Mouse (Mus musculus) limb, embryonic 15.5 days (tissue): ENCODE measurements around the gene Cx3cr1. TPM values are rescaled to one million over a fixed set of nuclear protein-coding genes. Genes with fewer than 3 reads are reported as not detected.

ENCODE experiments used
- ATAC-seq: fragments of 200-750 bp; cut with Nextera tagmentation; 2 replicates; pipeline ENCODE4 v1.8.0; 2017; ENCODE audit warnings: low read depth, moderate TSS enrichment; ENCODE audit not compliant: insufficient number of reproducible peaks, low FRiP score, low TSS enrichment
- H3K27ac ChIP-seq: fragments of 300-500 bp; sonication (generic); 2 replicates; pipeline ENCODE4 v1.5.1; 2015; ENCODE audit warnings: moderate library complexity, mild to moderate bottlenecking, inconsistent platforms
- H3K27me3 ChIP-seq: fragments of 300-500 bp; sonication (generic); 2 replicates; pipeline ENCODE4 v1.6.1; 2015; ENCODE audit warnings: inconsistent platforms
- H3K36me3 ChIP-seq: fragments of 300-500 bp; sonication (generic); 2 replicates; pipeline ENCODE4 v1.6.1; 2015; ENCODE audit warnings: inconsistent platforms
- H3K4me1 ChIP-seq: fragments of 300-500 bp; sonication (generic); 2 replicates; pipeline ENCODE4 v1.6.1; 2015; ENCODE audit warnings: inconsistent platforms
- H3K4me2 ChIP-seq: fragments of 300-500 bp; sonication (generic); 2 replicates; pipeline ENCODE4 v1.6.1; 2015; ENCODE audit warnings: mild to moderate bottlenecking, inconsistent platforms
- H3K4me3 ChIP-seq: fragments of 300-500 bp; sonication (generic); 2 replicates; pipeline ENCODE4 v1.5.1; 2015; ENCODE audit warnings: mild to moderate bottlenecking, inconsistent platforms
- H3K9ac ChIP-seq: fragments of 300-500 bp; sonication (generic); 2 replicates; pipeline ENCODE4 v1.6.1; 2015; ENCODE audit warnings: inconsistent platforms
- H3K9me3 ChIP-seq: fragments of 300-500 bp; sonication (generic); 2 replicates; pipeline ENCODE4 v1.6.1; 2016; ENCODE audit warnings: inconsistent platforms
- WGBS: fragments of 180-500 bp; shearing (Covaris S2); methylation state at CpG from one replicate; pipeline ENCODE4 v1.1.7; 2015; 5-methylcytosine and 5-hydroxymethylcytosine counted together
- polyA plus RNA-seq: library from polyadenylated mRNA; unstranded; fragments of >200 nt; fragmentation: Nextera tagmentation; extraction: Ambion mirVana; gene quantifications from 2 replicates; pipeline ENCODE4 v1.2.1, GENCODE M21; 2015

Gene Cx3cr1
- polyA plus RNA-seq, 1 experiment from 2014 or later, result 16.0 TPM

DNA sequence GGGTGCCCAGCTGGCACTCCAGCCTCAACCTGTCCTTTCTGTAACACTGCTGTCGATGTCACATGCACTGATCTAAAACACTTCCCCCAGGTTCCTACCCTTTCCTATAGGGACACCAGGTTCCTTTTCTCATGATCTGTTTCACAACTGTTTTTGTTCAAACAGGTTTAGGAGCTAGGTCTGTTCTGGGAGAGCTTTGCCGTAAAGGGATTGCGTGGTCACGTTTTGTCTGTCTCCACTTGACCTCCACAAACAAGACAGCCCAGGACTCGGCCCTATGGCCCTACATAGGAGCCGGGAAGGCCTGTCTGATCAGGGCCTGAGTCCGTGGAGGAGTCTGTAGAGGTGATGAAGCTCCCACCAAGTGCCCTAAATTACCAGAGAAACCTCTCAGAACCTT is 99.9 kb downstream of the Cx3cr1 start:
- Histone ChIP-seq H3K9ac (no peak overlapping the region), H3K4me2 (no peak overlapping the region), H3K4me3 (no peak overlapping the region), H3K27ac (peak overlapping the region; percentile 77; the same call in 1 of the 2 replicates), H3K36me3 (peaks cover 27% of the 10 kb centered on the region), H3K27me3 (no peaks in the 10 kb centered on the region), H3K9me3 (no peaks in the 10 kb centered on the region), H3K4me1 (peaks cover 20% of the 10 kb centered on the region)
- ATAC-seq, result no peak
- WGBS, result 75% methylated on average over 7 of the region's 7 CpGs

DNA sequence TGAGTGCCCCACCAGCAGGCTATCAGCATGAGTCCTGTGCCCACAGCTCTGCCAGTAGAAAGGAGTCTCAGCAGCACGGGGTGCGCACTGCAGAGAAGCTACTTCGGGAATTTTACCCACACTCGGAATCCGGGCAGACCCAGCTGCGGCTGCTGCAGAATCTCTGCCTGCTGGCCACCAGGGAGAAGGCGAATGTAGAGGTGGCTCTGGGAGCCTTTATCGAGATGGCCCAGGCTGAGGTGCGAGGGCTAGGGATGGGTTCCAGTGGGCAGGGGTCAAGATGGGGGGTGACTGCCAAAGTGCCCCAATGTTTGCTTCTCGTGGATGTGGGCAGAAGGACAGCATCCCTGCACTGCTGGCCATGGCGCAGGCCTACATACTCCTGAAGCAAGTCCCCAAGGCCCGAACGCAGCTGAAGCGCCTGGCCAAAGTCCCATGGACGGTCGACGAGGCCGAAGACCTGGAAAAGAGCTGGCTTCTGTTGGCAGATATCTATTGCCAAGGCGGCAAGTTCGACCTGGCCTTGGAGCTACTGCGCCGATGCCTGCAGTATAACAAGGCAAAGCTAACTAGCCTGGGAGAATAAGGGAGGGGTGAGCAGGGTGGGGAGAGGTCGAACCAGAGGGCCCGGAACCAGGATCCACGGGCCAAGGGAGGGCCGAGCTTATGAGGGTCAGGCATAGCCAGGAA is 103.3 kb downstream of the Cx3cr1 start:
- Histone ChIP-seq H3K9me3 (no peaks in the 10 kb centered on the region), H3K9ac (no peak overlapping the region), H3K4me1 (peaks cover 31% of the 10 kb centered on the region), H3K4me3 (no peak overlapping the region), H3K27ac (no peak overlapping the region), H3K27me3 (no peaks in the 10 kb centered on the region), H3K4me2 (no peak overlapping the region), H3K36me3 (no peaks in the 10 kb centered on the region)
- no peak for ATAC-seq
- 88% methylated on average over 26 of the region's 26 CpGs for WGBS

DNA sequence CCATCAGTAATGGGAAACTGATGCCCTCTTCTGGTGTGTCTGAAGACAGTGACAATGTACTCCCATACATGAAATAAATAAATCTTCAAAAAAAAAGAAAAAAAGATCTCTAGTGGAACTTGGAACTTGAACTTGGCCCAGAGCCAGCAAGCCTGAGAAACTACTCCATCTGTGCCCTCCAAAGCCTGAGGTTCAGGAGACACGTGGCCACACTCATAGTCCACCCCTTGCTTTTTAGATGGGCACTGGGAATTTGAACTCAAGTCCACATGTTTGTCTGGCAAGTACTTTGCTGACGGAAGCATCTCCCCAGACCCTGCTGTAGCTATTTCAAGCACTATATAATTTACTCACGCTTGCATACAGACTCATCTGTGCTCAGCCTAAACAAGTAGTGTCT is 104.5 kb downstream of the Cx3cr1 start:
- no peaks in the 10 kb centered on the region for H3K9me3 ChIP-seq
- ATAC-seq, result no peak
- H3K36me3 ChIP-seq, result no peaks in the 10 kb centered on the region
- H3K9ac ChIP-seq, result no peak overlapping the region
- H3K4me3 ChIP-seq, result no peak overlapping the region
- H3K27ac ChIP-seq, result no peak overlapping the region
- H3K27me3 ChIP-seq, result no peaks in the 10 kb centered on the region
- H3K4me2 ChIP-seq, result no peak overlapping the region
- WGBS, result 62% methylated on average over 3 of the region's 3 CpGs
- peaks cover 19% of the 10 kb centered on the region for H3K4me1 ChIP-seq

DNA sequence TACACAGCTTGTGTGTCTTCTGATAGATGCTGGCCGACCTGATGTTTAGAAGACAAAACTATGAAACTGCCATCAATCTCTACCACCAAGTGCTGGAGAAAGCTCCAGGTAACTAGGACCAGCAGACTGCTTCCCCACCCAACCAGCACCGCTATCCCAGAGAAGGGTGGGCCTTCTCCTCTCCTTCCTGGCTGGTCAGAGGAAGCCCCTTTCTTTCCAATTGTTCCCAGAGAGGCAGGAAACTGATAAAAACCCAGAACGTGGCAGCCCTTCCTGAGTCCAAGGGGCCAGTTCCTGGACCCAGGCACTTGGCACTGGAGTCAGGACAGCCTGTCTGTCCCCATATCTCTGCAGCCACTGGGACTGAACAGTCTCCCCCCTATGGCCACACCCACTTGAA is 105.5 kb downstream of the Cx3cr1 start:
- WGBS, result 77% methylated on average over 3 of the region's 3 CpGs
- no peak for ATAC-seq
- Histone ChIP-seq H3K36me3 (no peaks in the 10 kb centered on the region), H3K9me3 (no peaks in the 10 kb centered on the region), H3K27ac (no peak overlapping the region), H3K9ac (no peak overlapping the region), H3K4me2 (no peak overlapping the region), H3K4me3 (no peak overlapping the region), H3K27me3 (no peaks in the 10 kb centered on the region), H3K4me1 (peaks cover 15% of the 10 kb centered on the region)

DNA sequence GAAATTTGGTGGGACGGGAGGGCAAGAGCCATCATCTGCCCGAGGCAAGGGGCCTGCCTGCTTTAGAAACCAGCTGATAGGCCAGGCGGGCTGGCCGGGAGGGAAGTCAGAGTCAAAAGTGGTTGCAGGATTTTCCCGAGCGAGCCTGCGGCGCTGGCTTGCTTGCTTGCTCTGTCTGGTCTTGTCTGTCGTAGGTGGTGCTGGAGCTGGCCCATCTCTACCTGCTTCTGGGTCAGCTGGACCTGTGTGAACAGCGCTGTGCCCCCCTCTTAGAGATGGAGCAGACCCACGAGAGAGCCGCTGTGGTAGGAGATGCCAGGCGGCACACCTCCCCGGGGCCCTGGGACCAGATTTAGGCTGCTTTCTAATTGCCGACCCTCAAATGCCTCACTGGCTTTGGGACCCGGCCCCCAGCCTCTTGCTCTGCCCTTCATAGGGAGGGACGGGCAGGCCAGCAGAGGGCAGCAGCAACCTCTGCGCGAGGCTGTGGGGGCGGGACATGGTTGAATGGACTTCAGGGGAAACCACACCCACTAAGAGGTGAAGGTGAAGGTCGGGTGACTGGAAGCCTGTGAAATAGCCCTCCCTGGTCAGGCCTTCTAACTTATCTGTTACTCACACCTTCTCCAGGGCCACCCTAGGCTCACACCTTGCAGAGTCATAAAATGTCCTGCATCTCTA is 106.6 kb downstream of the Cx3cr1 start:
- Histone ChIP-seq H3K36me3 (no peaks in the 10 kb centered on the region), H3K27ac (no peak overlapping the region), H3K27me3 (no peaks in the 10 kb centered on the region), H3K4me3 (peak overlapping the region; percentile 9; the same call in 1 of the 2 replicates), H3K9ac (peak overlapping the region; percentile 10; the same call in 1 of the 2 replicates), H3K9me3 (no peaks in the 10 kb centered on the region), H3K4me1 (peaks cover 15% of the 10 kb centered on the region), H3K4me2 (0 out of 2 replicates have a peak overlapping the region, but pooled peaks have one; percentile 24)
- 16% methylated on average over 21 of the region's 21 CpGs for WGBS
- ATAC-seq, result no peak

DNA sequence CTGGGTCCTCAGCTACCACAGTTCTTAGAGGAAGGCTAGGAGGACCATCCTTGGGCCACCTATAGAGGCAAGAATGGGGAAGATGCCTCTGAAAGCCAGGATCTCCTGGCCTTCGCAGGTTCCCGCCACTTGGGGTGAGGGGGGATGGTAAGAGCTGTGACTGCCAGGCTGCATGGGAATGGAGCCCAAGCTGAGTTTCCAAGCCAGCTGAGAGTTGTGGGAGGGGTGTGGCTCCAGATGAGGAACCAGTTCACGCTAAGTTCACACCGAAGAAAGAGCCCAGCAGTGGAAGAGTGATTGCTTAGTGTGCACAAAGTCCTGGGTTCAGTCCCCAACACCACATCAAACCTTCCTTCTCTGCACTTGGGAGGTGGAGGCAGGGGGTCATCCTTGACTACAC is 107.5 kb downstream of the Cx3cr1 start:
- Histone ChIP-seq H3K27me3 (no peaks in the 10 kb centered on the region), H3K4me1 (peaks cover 15% of the 10 kb centered on the region), H3K27ac (no peak overlapping the region), H3K9ac (no peak overlapping the region), H3K4me2 (no peak overlapping the region), H3K4me3 (no peak overlapping the region), H3K9me3 (no peaks in the 10 kb centered on the region), H3K36me3 (no peaks in the 10 kb centered on the region)
- no peak for ATAC-seq
- WGBS, result 45% methylated on average over 4 of the region's 4 CpGs

DNA sequence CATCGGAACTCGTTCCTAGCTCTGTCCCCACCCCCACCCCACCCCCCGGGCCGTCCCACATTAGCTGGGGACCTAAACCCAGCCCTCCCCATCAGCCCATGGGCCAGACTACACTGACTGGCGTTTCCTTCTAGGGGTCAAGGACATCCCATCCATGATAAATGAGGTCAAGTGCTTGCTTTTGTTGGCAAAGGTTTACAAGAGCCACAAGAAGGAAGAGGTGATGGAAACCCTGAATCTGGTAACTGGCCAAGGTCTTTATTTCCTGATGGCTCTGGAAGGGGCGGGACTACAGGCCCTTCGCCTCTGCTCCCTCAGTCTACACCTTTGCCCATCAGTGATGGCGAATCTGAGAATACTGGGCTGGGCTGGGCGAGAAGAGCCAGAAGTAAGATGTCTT is 110.8 kb downstream of the Cx3cr1 start:
- H3K4me3 ChIP-seq, result no peak overlapping the region
- no peak for ATAC-seq
- no peaks in the 10 kb centered on the region for H3K9me3 ChIP-seq
- H3K4me2 ChIP-seq, result no peak overlapping the region
- no peak overlapping the region for H3K27ac ChIP-seq
- no peak overlapping the region for H3K9ac ChIP-seq
- H3K4me1 ChIP-seq, result peaks cover 15% of the 10 kb centered on the region
- WGBS, result 65% methylated on average over 9 of the region's 9 CpGs
- H3K27me3 ChIP-seq, result no peaks in the 10 kb centered on the region
- no peaks in the 10 kb centered on the region for H3K36me3 ChIP-seq

DNA sequence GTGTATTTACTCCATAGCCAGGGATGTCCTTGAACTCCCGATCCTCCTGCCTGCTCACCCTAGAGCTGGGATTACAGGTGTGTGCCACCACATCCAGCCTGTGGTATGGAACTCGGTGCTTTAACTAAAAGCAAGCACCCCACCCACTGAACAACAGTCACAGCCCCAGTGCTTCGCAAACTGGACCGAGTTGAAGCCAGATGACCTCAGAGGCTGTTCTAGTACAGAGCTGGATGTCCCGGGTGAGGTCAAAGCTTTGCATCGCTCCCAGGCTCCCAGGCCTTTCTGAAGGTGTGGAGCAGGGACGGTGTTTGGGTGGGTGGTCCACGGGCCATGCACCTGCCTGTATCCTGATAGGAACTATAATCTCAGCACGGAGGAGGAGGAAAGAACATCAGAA is 118.3 kb downstream of the Cx3cr1 start:
- Histone ChIP-seq H3K9ac (no peak overlapping the region), H3K4me1 (peaks cover 5% of the 10 kb centered on the region; the same call in 1 of the 2 replicates), H3K36me3 (no peaks in the 10 kb centered on the region), H3K27me3 (no peaks in the 10 kb centered on the region), H3K4me2 (no peak overlapping the region), H3K27ac (no peak overlapping the region), H3K4me3 (no peak overlapping the region), H3K9me3 (no peaks in the 10 kb centered on the region)
- WGBS, result 82% methylated on average over 9 of the region's 9 CpGs
- ATAC-seq, result no peak

DNA sequence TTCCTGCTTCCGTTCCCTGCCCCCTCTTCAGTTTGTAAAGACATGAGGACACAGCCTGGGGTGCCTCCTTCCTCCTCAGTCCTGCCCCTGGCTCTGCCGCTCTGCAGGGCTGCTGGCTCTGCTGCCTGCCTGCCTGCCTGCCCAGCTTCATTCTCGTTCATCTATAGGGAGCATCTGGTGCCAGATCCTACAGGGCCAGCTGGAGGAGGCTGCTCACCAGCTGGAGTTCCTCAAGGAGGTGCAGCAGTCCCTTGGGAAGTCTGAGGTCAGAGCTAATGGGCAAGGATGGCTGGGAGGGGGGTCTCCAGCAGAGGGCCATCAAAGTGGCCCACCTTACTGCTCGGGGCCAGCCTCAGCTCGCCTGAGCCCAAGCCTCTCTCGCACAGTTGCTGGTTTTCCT is 119.2 kb downstream of the Cx3cr1 start:
- 34% methylated on average over 6 of the region's 6 CpGs for WGBS
- ATAC-seq, result no peak
- Histone ChIP-seq H3K9me3 (no peaks in the 10 kb centered on the region), H3K4me3 (no peak overlapping the region), H3K4me1 (peaks cover 5% of the 10 kb centered on the region; the same call in 1 of the 2 replicates), H3K4me2 (no peak overlapping the region), H3K36me3 (no peaks in the 10 kb centered on the region), H3K27me3 (no peaks in the 10 kb centered on the region), H3K9ac (no peak overlapping the region), H3K27ac (no peak overlapping the region)

DNA sequence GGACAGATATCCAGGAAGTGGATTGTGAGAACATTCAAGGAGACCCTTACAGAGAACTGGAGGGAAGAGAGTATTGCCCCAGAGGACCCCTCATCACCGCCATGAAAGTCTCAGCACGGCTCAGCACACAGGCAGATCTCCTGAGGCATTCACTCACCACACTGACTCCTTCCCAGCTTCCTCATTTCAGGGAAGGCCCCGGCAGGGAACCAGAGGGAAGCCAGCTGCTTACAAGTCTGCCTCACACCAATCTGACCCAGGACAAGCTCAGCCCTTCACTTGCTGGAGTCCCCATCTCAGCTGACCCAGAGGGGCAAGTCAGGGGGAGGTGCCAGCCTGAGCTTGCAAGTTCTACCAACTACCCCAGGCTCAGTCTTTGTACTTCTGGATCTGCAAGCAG is 120.9 kb downstream of the Cx3cr1 start:
- no peak overlapping the region for H3K27ac ChIP-seq
- H3K9me3 ChIP-seq, result no peaks in the 10 kb centered on the region
- H3K36me3 ChIP-seq, result no peaks in the 10 kb centered on the region
- H3K9ac ChIP-seq, result no peak overlapping the region
- H3K4me2 ChIP-seq, result no peak overlapping the region
- ATAC-seq, result no peak
- peaks cover 5% of the 10 kb centered on the region; the same call in 1 of the 2 replicates for H3K4me1 ChIP-seq
- 31% methylated on average over 3 of the region's 3 CpGs for WGBS
- H3K4me3 ChIP-seq, result no peak overlapping the region
- no peaks in the 10 kb centered on the region for H3K27me3 ChIP-seq

DNA sequence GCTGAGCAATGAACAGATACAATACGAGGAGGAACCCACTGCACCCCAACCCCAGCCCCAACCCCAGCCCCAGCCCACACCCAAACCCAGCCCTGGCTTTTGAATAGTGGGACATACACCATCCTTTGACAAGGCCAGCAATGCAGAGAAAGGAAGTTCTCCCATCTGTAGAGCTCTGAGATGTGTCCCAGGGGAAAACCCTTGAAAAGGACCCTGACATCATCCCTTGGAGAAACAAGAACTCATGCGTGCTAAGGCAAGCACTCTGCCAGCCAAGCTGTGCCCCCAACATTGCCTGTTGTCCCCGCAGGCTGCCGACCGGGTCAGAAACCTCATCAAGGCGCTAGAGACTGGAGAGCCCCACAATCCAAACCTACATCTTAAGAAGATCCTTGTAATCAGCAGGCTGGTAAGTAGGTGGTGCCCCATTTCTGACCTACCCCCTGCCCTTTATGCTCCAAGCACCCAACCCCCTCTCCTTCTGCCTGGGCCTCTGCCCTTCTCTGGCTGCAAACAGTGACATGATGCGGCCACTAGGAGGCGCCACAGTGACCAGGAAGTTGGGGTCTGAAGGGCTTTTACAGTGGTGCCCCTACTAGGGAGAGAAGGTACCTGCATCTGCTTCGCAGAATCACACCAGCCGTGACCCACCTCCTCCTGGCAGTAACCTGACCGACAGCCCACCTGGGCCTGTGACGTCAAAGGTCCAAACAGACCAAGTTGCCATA is 124.3 kb downstream of the Cx3cr1 start:
- Histone ChIP-seq H3K27ac (no peak overlapping the region), H3K4me2 (no peak overlapping the region), H3K36me3 (no peaks in the 10 kb centered on the region), H3K4me1 (peaks cover 16% of the 10 kb centered on the region), H3K9ac (no peak overlapping the region), H3K27me3 (no peaks in the 10 kb centered on the region), H3K9me3 (no peaks in the 10 kb centered on the region), H3K4me3 (no peak overlapping the region)
- WGBS, result 73% methylated on average over 12 of the region's 12 CpGs
- no peak for ATAC-seq

DNA sequence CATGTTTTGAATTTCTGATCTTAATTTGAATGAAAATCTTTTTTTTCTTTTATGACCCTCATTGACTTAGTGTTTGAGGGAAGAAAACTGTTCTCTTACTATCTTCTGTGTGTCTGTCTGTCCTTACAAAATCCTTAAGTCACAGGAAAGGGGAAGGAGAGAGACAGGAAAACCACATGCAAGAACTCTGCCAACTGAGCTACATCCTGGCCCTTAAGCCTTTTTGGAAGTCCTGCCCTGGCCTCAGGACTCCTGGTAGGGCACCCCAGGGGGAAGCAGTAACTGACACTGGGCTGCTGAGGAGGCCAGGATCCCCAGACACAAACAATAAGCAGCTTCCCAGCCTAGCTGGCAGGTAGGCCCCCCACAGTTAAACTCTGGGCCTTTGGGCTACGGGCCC is 126.4 kb downstream of the Cx3cr1 start:
- Histone ChIP-seq H3K4me2 (no peak overlapping the region), H3K36me3 (no peaks in the 10 kb centered on the region), H3K9ac (no peak overlapping the region), H3K4me3 (no peak overlapping the region), H3K9me3 (no peaks in the 10 kb centered on the region), H3K4me1 (peaks cover 15% of the 10 kb centered on the region), H3K27me3 (no peaks in the 10 kb centered on the region), H3K27ac (no peak overlapping the region)
- WGBS, result 58% methylated on average over 1 of the region's 1 CpGs
- ATAC-seq, result no peak
